Mouse (Mus musculus) forebrain, embryonic 11.5 days (tissue): ENCODE measurements around the gene Cfl1. TPM values are rescaled to one million over a fixed set of nuclear protein-coding genes. Genes with fewer than 3 reads are reported as not detected.

Experiments
- ATAC-seq: fragments of 200-750 bp; cut with Nextera tagmentation; replicated peaks from 2 replicates; pipeline ENCODE4 v1.8.0; 2017; ENCODE audit warnings: moderate TSS enrichment; ENCODE audit not compliant: low FRiP score
- DNase-seq: peaks from one replicate; pipeline ENCODE4 v3.0.0-alpha.2; 2017; ENCODE audit warnings: low spot score
- H3K27ac ChIP-seq: fragments of 300-500 bp; sonication (generic); 2 replicates; pipeline ENCODE4 v1.5.1; 2014; ENCODE audit warnings: low read depth, low read length
- H3K27me3 ChIP-seq: fragments of 300-500 bp; sonication (generic); 2 replicates; pipeline ENCODE4 v1.6.1; 2014; ENCODE audit warnings: mild to moderate bottlenecking, low read length, mixed read lengths; ENCODE audit not compliant: control insufficient read depth, insufficient read depth
- H3K36me3 ChIP-seq: fragments of 300-500 bp; sonication (generic); 2 replicates; pipeline ENCODE4 v1.6.1; 2014; ENCODE audit warnings: mild to moderate bottlenecking, low read length, moderate library complexity, mixed read lengths; ENCODE audit not compliant: control insufficient read depth, insufficient read depth
- H3K4me1 ChIP-seq: fragments of 300-500 bp; sonication (generic); replicated peaks from 2 replicates; pipeline ENCODE4 v1.6.1; 2014; ENCODE audit warnings: low read length, mixed read lengths; ENCODE audit not compliant: control insufficient read depth, insufficient read depth
- H3K4me2 ChIP-seq: fragments of 300-500 bp; sonication (generic); 2 replicates; pipeline ENCODE4 v1.6.1; 2014; ENCODE audit warnings: low read depth, mild to moderate bottlenecking, low read length, moderate library complexity, mixed read lengths; ENCODE audit not compliant: severe bottlenecking
- H3K4me3 ChIP-seq: fragments of 300-500 bp; sonication (generic); 2 replicates; pipeline ENCODE4 v1.5.1; 2014; ENCODE audit warnings: low read depth, low read length
- H3K9ac ChIP-seq: fragments of 300-500 bp; sonication (generic); 2 replicates; pipeline ENCODE4 v1.6.1; 2014; ENCODE audit warnings: low read length
- H3K9me3 ChIP-seq: fragments of 300-500 bp; sonication (generic); 2 replicates; pipeline ENCODE4 v1.6.1; 2016; ENCODE audit warnings: low read length, mixed read lengths; ENCODE audit not compliant: control insufficient read depth
- WGBS: fragments of 180-500 bp; shearing (Covaris S2); extraction: QIAGEN DNeasy Blood & Tissue Kit; methylation state at CpG from one replicate; pipeline ENCODE4 v1.1.7; 2014; 5-methylcytosine and 5-hydroxymethylcytosine counted together
- polyA plus RNA-seq: library from polyadenylated mRNA; unstranded; fragments of >200 nt; fragmentation: Nextera tagmentation; extraction: Ambion mirVana; gene quantifications from 2 replicates; pipeline ENCODE4 v1.2.1, GENCODE M21; 2014

Gene Cfl1
- polyA plus RNA-seq, 1 experiment from 2014 or later: 3,238 TPM

- Histone ChIP-seq H3K36me3 (no peaks in the 10 kb centered on the region), H3K27me3 (no peaks in the 10 kb centered on the region), H3K4me2 (no peak overlapping the region), H3K4me3 (no peak overlapping the region), H3K4me1 (no peaks in the 10 kb centered on the region), H3K9me3 (no peaks in the 10 kb centered on the region), H3K9ac (no peak overlapping the region), H3K27ac (no peak overlapping the region)
- no peak for DNase-seq
- WGBS: 84% methylated on average over 3 of the region's 3 CpGs
- ATAC-seq: no peak
Observed at GRCm38 (mm10) chr19:5518721-5519120, 28.5 kb downstream of the Cfl1 start.

DNA sequence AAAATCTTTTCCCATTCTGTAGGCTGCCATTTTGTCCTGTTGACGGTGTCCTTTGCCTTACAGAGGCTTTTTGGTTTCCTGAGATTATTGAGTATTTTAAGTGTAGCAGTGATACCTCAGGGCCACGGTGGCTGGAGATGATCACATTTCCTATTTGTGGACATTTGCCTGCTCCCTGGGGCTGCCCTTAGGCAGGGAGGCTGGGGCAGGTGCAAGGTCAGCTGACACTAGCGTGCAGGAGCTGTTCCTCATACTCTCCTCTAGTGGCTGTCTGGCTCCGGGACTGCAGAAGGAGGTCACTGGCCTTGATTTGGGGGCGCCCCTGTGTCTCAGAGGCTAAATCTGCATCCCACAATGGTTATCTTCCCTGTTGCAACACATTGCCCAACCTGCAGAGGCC is 34.9 kb downstream of the Cfl1 start:
- no peaks in the 10 kb centered on the region for H3K9me3 ChIP-seq
- ATAC-seq (no peak), DNase-seq (no peak)

DNA sequence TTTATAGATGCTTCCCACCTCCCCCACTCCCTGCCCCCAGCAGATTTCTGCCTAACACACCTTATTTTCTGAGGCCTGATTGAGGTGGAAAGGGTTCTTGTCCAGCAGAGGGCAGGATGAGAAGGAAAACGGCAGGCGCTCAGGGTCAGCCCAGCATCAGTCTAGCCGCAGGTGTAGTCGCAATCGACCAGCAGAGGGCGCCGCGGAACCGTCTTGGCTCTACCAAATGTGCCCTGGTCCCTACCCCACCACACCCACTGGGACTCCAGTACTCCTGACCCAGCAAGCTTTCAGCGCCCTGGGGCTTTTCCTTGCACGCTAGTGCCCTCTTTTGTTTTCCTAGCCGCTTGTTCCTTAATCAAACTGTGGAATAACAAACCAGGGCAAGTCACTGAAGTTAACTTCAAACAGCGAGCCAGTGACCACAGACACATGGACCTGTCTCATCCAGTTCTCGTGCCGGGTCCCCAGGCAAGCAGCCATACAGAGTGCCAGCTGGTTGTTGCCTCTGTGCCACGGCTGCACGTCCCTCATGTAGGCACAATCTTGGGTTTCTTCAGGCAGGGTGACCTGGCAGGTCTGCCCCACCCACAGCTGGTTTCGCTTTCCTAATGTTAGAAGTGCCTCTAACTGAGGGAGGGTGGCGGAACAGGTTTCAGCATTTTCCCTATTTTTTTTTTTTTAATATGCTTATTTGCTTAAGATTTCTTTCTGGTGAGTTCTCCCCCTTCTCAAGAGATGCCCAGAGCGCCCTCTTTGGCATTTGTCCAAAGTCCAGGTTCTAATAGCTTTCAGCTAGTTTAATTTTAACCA is 39.3 kb downstream of the Cfl1 start:
- no peaks in the 10 kb centered on the region for H3K9me3 ChIP-seq
- H3K4me1 ChIP-seq: peaks cover 4% of the 10 kb centered on the region; the same call in 1 of the 2 replicates
- ATAC-seq: peak; percentile 91
- H3K4me3 ChIP-seq: no peak overlapping the region
- H3K36me3 ChIP-seq: no peaks in the 10 kb centered on the region
- 15% methylated on average over 20 of the region's 20 CpGs for WGBS
- no peak overlapping the region for H3K9ac ChIP-seq
- H3K27me3 ChIP-seq: no peaks in the 10 kb centered on the region
- H3K27ac ChIP-seq: no peak overlapping the region
- H3K4me2 ChIP-seq: peak overlapping the region; percentile 29; the same call in 1 of the 2 replicates
- peak; percentile 98 for DNase-seq

More for the DNA sequence above, 34.9 kb downstream of the Cfl1 start:
- Histone ChIP-seq H3K9ac (no peak overlapping the region), H3K27me3 (no peaks in the 10 kb centered on the region), H3K36me3 (no peaks in the 10 kb centered on the region), H3K4me1 (peaks cover 4% of the 10 kb centered on the region; the same call in 1 of the 2 replicates), H3K4me2 (no peak overlapping the region), H3K27ac (no peak overlapping the region), H3K4me3 (no peak overlapping the region)
- WGBS: 74% methylated on average over 5 of the region's 5 CpGs

DNA sequence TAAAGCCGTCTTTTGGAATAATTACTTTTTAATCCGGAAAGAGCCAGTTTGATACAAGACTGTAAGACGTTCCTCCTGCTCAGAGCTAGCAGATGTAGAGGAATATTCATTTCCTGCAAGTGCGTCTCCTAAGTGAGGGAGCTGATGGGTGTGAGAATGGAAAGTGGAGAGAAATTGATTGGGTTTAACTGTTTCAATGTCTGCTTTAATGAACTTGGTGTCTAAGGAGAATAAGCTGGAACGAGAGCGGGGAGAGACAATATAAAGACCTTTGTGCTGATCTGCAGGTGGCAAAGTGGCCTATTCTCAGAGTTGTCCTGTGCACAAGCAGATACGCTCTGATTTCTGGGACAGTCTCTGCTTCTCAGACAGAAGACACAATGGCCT is 39.9 kb downstream of the Cfl1 start:
- H3K4me3 ChIP-seq: no peak overlapping the region
- no peak overlapping the region for H3K27ac ChIP-seq
- 31% methylated on average over 7 of the region's 7 CpGs for WGBS
- peaks cover 4% of the 10 kb centered on the region; the same call in 1 of the 2 replicates for H3K4me1 ChIP-seq
- DNase-seq (no peak), ATAC-seq (no peak)
- H3K9ac ChIP-seq: no peak overlapping the region
- H3K27me3 ChIP-seq: no peaks in the 10 kb centered on the region
- no peaks in the 10 kb centered on the region for H3K36me3 ChIP-seq
- H3K4me2 ChIP-seq: no peak overlapping the region
- no peaks in the 10 kb centered on the region for H3K9me3 ChIP-seq

DNA sequence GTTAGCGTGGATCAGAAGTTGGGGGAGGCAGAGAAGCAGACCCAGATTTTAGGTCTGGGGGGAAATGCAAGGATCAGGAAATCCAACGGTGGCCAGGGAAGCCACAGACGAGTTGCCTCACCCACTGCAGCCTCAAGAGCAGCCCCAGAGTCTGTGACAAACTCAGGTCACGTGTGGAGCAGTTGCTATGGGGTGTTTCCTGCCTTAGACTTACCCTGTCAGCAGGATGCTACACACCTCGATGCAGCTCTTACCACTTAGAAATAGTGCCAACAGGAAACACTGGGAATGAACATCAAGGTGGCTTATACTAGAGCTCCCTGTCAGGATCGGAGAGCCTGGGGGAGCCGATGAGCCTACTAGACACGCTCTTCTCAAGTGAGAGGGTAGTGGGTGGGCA is 42.3 kb downstream of the Cfl1 start:
- Histone ChIP-seq H3K27ac (no peak overlapping the region), H3K4me2 (no peak overlapping the region), H3K9ac (no peak overlapping the region), H3K4me1 (peaks cover 4% of the 10 kb centered on the region; the same call in 1 of the 2 replicates), H3K9me3 (no peaks in the 10 kb centered on the region), H3K27me3 (no peaks in the 10 kb centered on the region), H3K4me3 (no peak overlapping the region), H3K36me3 (no peaks in the 10 kb centered on the region)
- 77% methylated on average over 8 of the region's 8 CpGs for WGBS
- DNase-seq: no peak
- no peak for ATAC-seq

DNA sequence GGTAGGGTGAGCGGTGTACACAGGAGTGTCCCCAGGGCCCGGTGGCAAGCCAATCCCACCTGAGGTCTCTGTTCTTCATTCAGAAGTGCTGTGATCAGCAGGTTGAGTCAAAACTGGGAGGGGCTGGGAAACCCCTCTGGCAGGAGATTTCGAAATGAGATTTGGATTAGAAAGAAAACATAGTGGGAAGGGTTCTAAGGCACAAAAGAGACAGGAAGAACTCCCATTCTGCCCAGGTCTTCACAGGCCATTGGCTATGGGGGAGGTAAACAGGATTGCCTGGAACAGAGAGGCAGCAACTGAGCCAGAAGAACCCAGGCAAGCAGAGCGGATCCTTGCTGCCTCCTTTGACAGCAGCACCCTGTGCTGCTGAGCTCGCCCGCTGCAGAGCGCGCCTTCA is 48.5 kb downstream of the Cfl1 start:
- H3K27me3 ChIP-seq: no peaks in the 10 kb centered on the region
- no peaks in the 10 kb centered on the region for H3K36me3 ChIP-seq
- ATAC-seq: no peak
- H3K9ac ChIP-seq: no peak overlapping the region
- no peak overlapping the region for H3K4me2 ChIP-seq
- no peak overlapping the region for H3K4me3 ChIP-seq
- no peak overlapping the region for H3K27ac ChIP-seq
- no peak for DNase-seq
- WGBS: 68% methylated on average over 8 of the region's 8 CpGs
- no peaks in the 10 kb centered on the region for H3K9me3 ChIP-seq
- no peaks in the 10 kb centered on the region for H3K4me1 ChIP-seq

DNA sequence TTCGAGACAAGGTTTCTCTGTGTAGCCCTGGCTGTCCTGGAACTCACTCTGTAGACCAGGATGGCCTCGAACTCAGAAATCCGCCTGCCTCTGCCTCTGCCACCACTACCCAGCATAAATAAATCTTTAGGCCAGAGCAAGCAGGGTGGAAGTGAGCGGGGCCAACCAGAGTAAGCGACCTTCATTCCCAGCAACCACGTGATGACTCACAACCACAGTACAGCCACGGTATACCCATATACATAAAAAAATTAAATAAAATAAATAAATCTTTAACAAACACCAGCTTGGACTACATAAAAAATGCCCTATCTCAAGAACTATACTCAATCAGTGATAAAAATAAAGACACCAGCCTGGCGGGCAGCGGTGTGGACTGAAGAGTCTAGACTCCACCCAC is 53.1 kb downstream of the Cfl1 start:
- H3K4me1 ChIP-seq: no peaks in the 10 kb centered on the region
- H3K9me3 ChIP-seq: no peaks in the 10 kb centered on the region
- 92% methylated on average over 9 of the region's 9 CpGs for WGBS
- H3K27me3 ChIP-seq: no peaks in the 10 kb centered on the region
- H3K4me2 ChIP-seq: no peak overlapping the region
- H3K9ac ChIP-seq: no peak overlapping the region
- H3K4me3 ChIP-seq: no peak overlapping the region
- DNase-seq (no peak), ATAC-seq (no peak)
- H3K36me3 ChIP-seq: no peaks in the 10 kb centered on the region
- H3K27ac ChIP-seq: no peak overlapping the region

- ATAC-seq (no peak), DNase-seq (no peak)
- H3K36me3 ChIP-seq: no peaks in the 10 kb centered on the region
- WGBS: 56% methylated on average over 11 of the region's 11 CpGs
- no peaks in the 10 kb centered on the region for H3K9me3 ChIP-seq
- no peak overlapping the region for H3K4me3 ChIP-seq
- no peak overlapping the region for H3K4me2 ChIP-seq
- no peak overlapping the region for H3K27ac ChIP-seq
- no peaks in the 10 kb centered on the region for H3K4me1 ChIP-seq
- H3K9ac ChIP-seq: no peak overlapping the region
- H3K27me3 ChIP-seq: no peaks in the 10 kb centered on the region
Observed at GRCm38 (mm10) chr19:5544031-5544430, 53.8 kb downstream of the Cfl1 start.
